Mouse (Mus musculus): ENCODE results near the gene Gm45716.

Gene Gm45716

GRCm38 (mm10) chr11:90284623-90285022 is 97.1 kb downstream of the Gm45716 start:
- DNase-seq, result no peak

DNA sequence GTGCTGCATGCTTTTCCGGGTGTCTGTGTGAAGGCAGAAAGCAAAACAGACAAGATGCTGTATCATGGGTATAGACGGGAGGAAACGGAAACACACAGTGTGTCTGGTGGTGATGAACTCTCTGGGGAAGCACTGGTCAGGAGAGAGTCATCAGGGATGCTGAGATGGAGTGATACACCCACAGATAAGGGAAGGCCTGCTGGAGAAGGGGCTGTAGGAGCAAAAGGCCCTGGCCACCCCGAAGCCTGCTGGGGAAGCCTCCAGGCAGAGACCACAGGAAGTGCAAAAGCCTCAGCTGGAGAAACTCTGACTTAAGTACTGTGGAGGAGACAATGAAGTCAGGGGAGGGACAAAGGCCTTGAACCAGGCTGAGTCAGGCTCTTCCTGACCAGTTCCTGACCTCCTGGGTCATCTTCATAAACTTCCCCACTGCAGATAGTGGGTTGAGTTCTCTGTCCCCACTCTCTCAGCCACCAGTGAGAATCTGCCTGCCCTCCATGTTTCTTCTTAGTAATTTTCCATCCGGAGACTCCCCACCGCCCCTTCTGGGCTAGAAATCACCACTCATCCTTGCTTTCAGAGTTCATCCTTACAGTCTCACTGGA is 99.2 kb downstream of the Gm45716 start:
- DNase-seq, result no peak

DNA sequence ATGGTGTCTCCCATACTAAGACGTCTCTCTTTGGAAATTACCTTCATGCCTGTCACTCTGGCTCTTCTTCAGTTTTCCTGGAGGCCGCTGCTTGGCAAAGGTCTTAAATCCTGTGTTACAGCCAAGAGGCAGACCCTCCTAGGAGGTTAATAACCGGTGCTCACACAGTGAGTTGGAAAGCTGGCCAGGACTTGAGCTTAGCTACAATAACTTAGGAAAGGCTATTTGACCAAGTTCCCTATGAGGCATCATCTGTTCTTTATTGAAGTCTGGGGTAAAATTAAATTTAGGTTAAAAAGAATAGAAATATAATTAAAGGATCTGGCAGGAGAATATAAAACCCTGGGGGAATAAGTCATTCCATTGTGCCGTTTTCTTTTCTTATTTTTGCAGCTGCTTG is 103.7 kb downstream of the Gm45716 start:
- no peak for DNase-seq

DNA sequence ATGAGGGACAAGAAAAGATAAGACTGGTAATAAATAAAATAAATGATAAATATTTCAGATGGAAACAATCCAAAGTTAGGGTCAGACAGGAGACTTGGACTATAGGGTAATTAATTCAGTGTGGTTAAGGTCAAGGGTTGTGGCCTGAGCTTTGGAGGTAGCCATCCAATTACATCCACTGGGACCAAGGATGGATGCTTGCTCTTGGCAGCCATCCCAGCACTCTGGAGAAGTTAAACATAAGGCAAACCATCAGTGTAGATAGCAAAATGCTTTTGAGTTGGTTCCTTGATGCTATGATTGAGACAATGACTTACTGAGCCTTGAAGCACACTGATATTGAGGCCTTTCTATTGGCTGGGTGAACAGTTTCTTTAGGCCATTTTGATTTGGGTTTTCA is 105.3 kb downstream of the Gm45716 start:
- no peak for DNase-seq

- no peak for DNase-seq
These were observed 107.1 kb downstream of the Gm45716 start for GRCm38 (mm10) chr11:90294622-90295021.
